Mouse (Mus musculus): Measurements from ENCODE around the gene Kank2.
"Not testable (repeated sequence)": the region's sequence is repeated elsewhere in the genome, so short reads cannot be mapped to it uniquely, and the experiment has no call there.

DNA sequence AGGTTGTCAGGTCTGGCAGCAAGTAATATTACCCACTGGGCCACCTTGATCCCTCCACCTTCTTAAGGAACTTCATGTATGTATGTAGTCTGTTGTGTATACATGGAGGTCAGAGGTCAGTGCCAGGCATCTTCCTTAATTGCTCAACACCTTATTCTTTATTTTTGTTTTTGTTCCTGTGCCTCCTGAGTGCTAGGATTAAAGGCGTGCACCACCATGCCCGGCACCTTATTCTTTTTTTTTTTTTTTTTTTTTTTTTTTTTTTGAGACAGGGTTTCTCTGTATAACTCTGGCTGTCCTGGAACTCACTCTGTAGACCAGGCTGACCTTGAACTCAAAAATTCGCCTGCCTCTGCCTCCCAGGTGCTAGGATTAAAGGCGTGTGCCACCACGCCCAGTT is 25.1 kb downstream of the Kank2 start:
- TF ChIP-seq CTCF, EP300 (IDR thresholded peaks at IDR 0.05): not testable (repeated sequence)
